Mouse (Mus musculus): Measurements from ENCODE around the gene Mrpl55.

Mrpl55 gene

DNA sequence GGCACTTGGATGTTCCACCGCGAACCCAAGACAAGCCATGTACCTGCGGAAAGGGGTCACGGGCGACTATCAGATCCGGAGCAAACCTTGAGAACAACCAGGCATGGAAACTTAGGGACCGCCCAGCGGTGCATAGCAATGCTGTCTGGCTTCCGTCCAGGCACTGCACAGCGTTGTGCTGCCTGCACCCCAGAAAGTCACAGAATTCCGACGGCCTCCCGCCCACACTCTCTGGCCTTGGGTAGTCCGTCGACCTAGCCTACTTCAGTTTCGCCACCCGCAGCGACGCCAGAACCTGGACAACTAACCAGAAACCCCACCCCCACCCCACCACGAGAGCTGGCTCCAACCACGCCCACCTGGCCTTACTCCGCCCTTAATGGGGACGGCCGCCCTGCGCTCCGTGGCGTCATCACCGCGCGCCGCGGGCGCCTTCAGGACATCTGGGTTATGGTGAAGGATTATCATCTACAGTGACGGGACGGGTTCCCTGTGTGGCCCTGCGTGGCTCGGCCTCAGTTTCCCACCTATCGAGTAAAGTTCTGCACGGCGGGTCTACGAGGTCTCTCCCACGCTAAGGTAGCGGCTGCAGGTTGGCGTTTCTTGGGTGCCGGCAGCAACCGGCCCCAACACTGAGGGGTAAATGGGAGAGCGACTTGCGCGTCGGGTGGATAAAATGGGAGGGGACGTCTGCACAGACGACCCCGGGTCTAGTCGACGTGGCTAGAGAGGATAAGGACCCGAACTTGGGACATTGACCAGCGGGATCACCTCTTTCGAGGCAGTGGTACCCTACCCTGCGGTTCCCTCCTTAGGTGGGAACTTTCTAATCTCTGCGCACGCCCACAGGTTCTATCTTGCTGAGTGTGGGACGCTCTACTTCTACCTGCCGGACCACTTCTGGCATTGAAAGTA is at the start of gene Mrpl55:
Mrpl55 (plus strand) TSS at position 406 of the 915 bp plus-strand sequence.
- peak; percentile 97 for DNase-seq

DNA sequence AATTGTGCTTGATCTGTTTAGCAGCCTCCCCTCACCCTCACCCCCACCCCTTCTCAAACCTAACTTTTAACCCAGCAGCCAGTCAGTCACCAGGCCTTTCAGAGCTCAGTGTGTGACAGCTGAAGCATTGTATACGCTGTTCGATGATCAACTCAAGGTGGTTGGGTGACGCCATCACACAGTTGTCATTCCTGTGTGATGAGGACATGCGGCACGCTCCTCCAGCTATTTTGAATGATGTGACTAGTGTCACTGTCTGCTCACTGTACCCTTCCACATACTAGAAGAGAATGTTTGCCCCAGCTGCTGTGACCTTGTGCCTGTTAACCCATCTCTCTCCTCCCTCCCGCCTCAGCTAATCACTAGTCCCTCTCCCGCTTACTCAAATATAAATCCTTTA is 48.1 kb upstream of the Mrpl55 start:
- DNase-seq = no peak

DNA sequence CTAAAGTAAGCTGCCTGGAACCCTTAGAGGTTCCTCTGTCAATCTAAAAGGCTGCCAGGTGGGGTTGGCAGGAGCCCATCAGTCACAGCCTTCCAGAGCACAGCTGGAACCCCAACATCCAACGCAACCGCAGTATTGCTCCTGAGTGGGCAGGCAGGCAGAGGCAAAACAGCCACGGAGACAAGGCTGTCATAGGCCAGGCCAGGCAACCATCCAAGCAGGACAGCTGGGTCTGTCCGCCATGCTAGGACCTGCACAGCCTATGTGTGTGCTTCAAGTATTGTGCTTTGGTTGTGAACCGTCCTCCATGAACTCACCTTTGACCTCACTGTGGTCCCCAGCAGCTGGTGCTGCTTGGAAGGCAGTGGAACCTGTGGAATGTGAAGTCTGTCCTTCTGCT is 46.4 kb upstream of the Mrpl55 start:
- DNase-seq = no peak

DNA sequence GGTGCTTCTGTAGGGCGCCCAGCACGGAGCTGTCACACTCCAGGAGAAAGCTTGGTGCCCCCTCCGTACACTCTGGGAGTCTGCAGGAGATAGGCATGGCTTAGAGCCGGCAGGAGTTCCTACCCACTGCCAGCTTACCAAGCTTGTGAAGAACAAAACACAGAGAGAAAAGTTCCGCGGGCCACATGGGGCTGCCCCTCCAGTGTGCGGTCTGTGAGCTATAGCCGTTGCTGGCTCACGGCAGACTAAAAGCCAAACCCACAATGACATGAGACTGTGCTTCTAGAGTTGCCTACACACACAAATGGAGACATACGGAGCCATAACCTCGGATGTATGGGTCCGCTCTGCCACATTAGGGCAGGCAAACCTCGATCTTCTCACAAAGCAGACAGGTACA is 43.2 kb upstream of the Mrpl55 start:
- DNase-seq = no peak

DNA sequence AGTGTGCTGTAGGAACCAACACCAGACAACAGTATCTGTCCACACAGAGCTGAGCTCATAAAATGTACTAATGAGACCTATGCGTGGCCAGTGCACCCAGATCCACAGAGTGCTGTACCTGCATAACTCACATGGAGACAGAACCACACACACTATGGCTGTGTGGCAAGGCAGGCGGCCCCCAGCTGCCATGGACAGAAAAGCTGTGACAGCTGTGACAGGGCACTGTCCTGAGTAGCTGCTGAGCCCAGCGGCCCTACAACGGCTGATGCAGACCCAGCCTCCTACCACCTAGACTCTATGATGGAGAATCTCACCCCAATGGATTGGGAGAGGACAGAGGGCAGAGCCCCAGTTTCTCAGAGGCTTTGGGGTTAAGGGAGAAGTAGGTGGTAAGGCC is 42.7 kb upstream of the Mrpl55 start:
- no peak for DNase-seq

DNA sequence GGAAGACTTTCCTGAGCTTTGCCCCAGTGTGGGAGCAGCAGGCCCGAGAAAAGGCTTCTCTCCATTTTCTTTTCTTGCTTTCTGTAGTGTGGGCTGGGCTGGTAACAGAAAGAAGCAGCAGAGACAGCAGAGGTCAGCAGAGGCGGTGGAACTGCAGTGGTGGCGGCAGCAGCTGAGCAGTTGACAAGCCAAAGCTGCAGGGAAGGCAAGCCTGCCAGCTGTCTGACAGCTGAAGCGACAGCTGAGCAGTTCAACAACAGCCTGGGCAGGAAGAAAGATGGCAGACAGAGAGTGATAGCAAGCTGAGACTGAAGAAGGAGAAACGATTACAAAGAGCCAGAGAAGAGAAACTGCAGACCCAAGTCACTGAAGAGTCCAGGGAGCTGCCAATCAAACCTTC is 40.9 kb upstream of the Mrpl55 start:
- no peak for DNase-seq

- no peak for DNase-seq
Observed at GRCm38 (mm10) chr11:59162443-59163254, 39.6 kb upstream of the Mrpl55 start.

- DNase-seq = peak; percentile 99
Observed at GRCm38 (mm10) chr11:59163255-59164236, 38.7 kb upstream of the Mrpl55 start, which contains the start of gene Iba57. TSS of gene Iba57 (minus strand) at chr11:59163739.

GRCm38 (mm10) chr11:59164384-59164783 is 37.9 kb upstream of the Mrpl55 start:
- peak; percentile 90 for DNase-seq

DNA sequence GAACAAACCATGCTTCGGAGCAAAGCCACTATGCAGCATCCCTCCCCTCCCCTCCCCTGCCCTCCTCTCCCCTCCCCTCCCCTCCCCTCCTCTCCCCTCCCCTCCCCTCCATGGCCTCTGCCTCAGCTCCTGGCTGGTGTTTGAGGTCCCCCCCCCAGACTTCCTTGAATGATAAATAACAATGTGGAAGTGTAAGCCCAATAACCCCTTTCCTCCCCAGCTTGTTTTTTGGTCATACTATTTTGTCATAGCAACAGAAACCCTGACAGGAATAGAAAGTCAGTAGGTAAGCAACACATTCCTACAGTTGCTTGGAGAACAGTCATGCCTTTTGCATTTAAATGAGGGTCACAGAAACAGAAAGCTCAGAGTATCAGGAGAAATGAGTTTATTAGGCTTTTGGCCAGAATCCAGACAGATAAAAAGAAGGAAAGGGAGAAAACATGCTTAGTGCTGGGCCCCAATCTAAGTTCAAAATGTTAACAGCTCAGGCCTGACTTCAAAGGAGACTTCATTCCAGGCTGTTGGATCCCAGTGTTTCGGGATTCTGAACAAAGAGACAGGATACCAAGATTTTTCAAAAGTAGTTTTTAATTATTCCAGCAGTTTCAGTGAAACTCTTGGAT is 36.6 kb upstream of the Mrpl55 start:
- DNase-seq = peak; percentile 43

GRCm38 (mm10) chr11:59169807-59170206 is 32.5 kb upstream of the Mrpl55 start:
- DNase-seq = no peak

DNA sequence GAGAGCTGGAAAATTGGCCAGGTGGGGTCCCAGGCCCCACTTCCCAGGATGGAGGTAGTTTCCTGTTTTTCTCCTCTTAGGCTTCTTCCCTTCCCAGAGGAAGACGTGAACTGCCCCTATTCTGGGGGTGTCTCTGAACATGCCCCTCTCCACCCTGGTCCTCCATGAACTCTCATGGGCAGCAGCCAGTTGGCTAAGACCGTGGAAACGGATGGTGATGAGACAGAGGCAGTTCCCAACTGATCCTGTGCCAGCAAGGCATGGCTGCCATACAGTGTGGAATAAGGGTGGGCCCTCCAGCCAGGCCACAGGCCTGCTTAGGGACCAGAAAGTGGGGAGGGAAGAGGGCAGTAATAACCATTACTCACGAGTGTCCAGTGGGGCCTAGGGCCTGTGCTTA is 31.7 kb upstream of the Mrpl55 start:
- DNase-seq = no peak

- no peak for DNase-seq
Observed at GRCm38 (mm10) chr11:59174189-59174838, 28.0 kb upstream of the Mrpl55 start.

- no peak for DNase-seq
Observed at GRCm38 (mm10) chr11:59176475-59176874, 25.8 kb upstream of the Mrpl55 start.

DNA sequence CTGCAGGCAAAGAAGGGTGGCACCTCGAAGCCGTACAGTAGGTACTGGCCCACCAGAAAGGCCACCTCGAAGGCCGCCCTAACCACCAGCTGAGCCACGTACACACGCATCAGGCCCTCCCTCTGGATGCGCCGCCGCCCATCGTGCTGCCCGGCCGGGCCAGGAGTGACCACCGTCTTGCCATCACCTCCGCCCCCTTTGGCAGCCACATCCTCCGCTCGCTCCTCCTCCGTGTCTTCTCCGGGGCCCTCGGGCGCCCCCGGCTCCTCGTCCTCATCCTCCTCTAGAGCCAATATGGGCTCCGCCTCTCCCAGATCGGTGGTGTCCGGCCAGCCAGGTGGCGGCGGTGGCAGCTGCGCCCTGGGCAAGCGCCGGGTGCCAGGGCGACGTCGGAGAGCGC is 25.4 kb upstream of the Mrpl55 start:
- DNase-seq = no peak

GRCm38 (mm10) chr11:59182864-59183331 is 19.4 kb upstream of the Mrpl55 start, which contains the start of gene Gjc2:
TSS of gene Gjc2 (minus strand) at chr11:59183213.
- no peak for DNase-seq

GRCm38 (mm10) chr11:59183821-59184220 is 18.5 kb upstream of the Mrpl55 start:
- peak; percentile 82 for DNase-seq

GRCm38 (mm10) chr11:59185490-59185889 is 16.8 kb upstream of the Mrpl55 start:
- no peak for DNase-seq

DNA sequence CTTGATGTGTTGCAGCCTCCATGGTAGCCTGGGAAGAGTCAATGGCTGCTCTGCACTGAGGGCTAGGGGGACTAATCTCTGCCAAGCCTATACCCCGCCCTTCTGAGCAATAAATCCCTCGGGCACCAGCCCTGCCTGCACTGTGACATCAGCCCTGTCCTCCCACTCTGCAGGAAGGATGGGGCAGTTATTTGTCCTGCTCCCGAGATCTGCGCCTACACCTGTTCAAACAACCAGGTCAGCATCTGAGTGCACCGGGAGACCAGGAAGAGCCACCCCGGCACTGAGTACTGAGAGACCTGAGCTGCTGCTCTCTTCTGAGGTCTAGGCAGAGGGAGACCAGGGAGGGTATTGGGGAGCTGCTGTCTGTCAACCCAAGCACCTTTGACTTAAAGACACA is 14.6 kb upstream of the Mrpl55 start:
- DNase-seq = no peak

DNA sequence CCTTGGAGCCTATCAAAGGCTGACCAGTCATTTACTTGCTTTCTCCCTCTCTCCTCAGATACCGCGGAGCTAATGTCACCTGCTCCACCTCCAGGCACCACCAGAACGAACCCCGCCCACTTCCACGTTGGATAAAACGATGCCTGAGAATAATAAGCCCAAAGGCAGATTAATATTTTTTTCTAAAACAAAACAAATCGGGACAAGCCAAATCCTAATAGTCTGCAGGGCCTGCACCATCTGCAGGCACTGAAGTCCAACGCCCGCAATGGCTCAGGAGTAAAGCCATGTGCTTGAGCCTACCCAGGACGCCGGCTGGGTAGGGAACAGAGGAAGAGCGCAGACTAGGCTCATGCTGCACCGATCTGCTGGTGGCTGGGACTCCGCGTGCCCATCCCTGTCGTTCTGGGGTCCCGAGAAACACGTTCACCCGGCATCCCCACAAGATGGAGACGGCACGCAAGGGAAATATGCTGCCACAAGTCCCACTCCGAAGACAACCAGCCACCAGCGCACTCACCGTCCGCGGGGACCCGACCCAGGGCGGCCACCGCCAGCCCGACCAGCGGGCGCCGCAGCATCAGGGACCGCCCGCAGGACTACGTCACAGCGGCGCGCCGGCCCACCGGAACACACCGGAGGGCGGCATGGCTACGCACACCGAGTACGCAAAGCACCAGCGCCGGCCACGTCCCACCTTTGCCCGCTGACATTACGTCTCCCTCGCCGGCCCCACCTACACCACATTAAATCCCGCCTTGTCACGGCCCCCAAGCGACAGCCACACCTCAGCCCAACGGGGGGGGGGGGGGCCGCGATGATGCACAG is 10.8 kb upstream of the Mrpl55 start:
- peak; percentile 95 for DNase-seq

Data from liver (tissue).